Mouse (Mus musculus): ENCODE measurements at regions not wholly inside any gene's neighbourhood (a gene's known extent, or its start where the extent isn't known, plus 50 kb on each side); places are given as distances from the start of the nearest gene placed in this dataset.

GRCm38 (mm10) chr1:181287166-181287565 is 65.3 kb upstream of the Cnih3 start:
- Histone ChIP-seq H3K4me3 (no peak overlapping the region), H3K27ac (no peak overlapping the region)
- no peak for TF ChIP-seq CTCF (IDR thresholded peaks at IDR 0.05)
- no peak for DNase-seq
- intact Hi-C loops (cut with DNase I): no loop called here

DNA sequence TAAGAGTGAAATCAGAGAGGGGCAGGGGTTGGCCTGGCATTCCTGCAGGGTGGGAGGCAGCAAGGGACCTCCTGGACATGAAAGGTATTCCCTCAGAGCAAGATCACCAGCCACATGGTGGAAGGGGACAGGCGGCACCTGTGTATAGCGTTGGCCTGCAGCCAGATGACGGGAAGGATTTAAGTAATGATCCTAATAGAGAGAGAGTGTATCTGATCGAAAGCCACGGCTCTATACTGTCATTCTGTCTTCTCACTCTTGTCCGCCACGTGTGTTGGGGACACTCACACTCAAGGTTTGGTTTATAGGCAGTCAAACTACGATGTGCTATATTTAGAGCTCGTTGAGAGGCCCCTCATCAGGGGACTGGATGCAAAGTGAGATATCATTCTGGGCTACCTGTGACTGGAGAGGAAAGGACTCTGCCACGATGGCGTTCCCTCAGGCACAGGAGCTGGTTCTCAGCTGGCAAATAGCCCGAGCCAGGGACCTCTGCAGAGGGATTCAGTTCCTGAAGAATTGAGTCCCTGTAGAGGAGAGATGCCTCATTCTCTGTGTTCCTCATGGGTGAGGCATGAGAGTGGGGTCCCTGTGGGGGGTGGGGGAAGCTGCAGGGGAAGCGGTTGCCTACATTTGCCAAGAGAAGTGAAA is 62.9 kb upstream of the Cnih3 start:
- no peak for TF ChIP-seq CTCF (IDR thresholded peaks at IDR 0.05)
- no peak overlapping the region for H3K4me3 ChIP-seq
- DNase-seq: no peak
- intact Hi-C loops (cut with DNase I): no loop called here
- no peak overlapping the region for H3K27ac ChIP-seq

GRCm38 (mm10) chr1:181291202-181291601 is 61.2 kb upstream of the Cnih3 start:
- Histone ChIP-seq H3K27ac (no peak overlapping the region), H3K4me3 (no peak overlapping the region)
- no peak for DNase-seq
- TF ChIP-seq CTCF (IDR thresholded peaks at IDR 0.05): no peak
- intact Hi-C loops (cut with DNase I): no loop called here

GRCm38 (mm10) chr1:181291966-181292365 is 60.5 kb upstream of the Cnih3 start:
- no peak for TF ChIP-seq CTCF (IDR thresholded peaks at IDR 0.05)
- intact Hi-C loops (cut with DNase I): no loop called here
- H3K27ac ChIP-seq: no peak overlapping the region

DNA sequence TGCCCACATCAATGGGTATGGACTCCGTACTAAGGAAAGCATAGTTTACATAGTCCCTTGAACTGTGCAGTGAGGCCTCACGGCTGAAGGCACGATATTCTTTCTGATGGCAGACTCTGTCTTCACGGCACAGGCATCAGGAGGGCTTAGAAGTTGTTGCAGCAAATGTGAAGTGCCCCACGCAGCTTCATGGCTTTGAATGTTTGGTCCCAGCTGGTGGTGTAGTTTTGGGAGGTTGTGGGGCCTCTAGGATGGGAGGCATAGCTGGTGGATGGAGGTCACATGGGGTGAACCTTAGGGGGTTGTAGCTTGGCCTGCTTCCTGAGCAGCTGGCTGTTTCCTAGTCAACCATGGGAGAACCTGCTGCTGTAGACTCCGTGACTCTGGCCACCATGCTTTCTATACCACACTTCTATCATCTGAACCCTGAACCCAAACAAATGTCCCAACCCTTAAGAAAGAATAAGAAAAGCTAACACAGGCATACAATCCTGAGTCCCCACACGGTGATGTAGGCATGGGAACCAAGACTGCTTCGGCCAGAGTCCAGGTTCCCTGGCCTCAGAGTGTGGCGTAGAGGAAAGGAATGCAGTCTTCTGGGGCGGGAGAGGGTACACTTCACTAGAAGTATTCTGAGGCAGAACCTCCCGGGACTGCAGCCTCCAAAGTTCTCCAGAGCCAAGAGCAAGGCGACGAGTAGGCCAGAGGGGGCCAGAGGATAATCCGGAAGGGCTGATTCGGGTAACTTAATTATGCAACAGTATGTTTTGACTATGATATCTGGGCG is 59.2 kb upstream of the Cnih3 start:
- intact Hi-C loops (cut with DNase I): no loop called here

More at GRCm38 (mm10) chr1:181291966-181292365, 60.5 kb upstream of the Cnih3 start:
- H3K4me3 ChIP-seq: no peak overlapping the region
- DNase-seq: no peak

DNA sequence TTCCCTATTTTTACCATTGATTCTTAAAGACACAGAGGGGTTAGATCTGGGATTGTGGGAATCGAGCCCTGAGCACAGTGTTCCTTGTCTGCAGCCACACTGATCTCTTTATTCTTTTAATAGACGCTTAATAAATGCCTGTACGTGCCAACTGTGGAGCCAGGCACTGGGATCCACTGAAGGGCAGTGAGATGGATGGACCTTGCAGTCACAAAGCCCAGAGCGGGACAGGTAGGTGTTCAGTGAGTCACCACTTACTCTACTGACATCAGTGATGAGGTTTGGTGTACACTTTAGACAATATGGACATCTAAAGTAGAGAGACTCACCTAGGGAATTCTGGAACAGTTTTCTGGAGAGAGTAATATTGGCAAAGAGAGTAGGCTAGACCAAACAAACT is 56.8 kb upstream of the Cnih3 start:
- no peak for DNase-seq
- intact Hi-C loops (cut with DNase I): no loop called here
- H3K27ac ChIP-seq: no peak overlapping the region
- no peak for TF ChIP-seq CTCF (IDR thresholded peaks at IDR 0.05)
- no peak overlapping the region for H3K4me3 ChIP-seq

More for the DNA sequence above, 59.2 kb upstream of the Cnih3 start:
- no peak for TF ChIP-seq CTCF (IDR thresholded peaks at IDR 0.05)
- Histone ChIP-seq H3K27ac (no peak overlapping the region), H3K4me3 (no peak overlapping the region)
- DNase-seq: no peak

GRCm38 (mm10) chr1:181298063-181298462 is 54.4 kb upstream of the Cnih3 start:
- intact Hi-C loops (cut with DNase I): no loop called here
- H3K4me3 ChIP-seq: no peak overlapping the region
- no peak for DNase-seq
- no peak overlapping the region for H3K27ac ChIP-seq
- TF ChIP-seq CTCF (IDR thresholded peaks at IDR 0.05): no peak

- intact Hi-C loops (cut with DNase I): no loop called here
- H3K27ac ChIP-seq: no peak overlapping the region
- DNase-seq: no peak
- H3K4me3 ChIP-seq: no peak overlapping the region
- TF ChIP-seq CTCF (IDR thresholded peaks at IDR 0.05): no peak
Measured at GRCm38 (mm10) chr1:181299075-181299665, 53.3 kb upstream of the Cnih3 start.

- no peak for TF ChIP-seq CTCF (IDR thresholded peaks at IDR 0.05)
- intact Hi-C loops (cut with DNase I): no loop called here
- DNase-seq: no peak
- Histone ChIP-seq H3K4me3 (no peak overlapping the region), H3K27ac (no peak overlapping the region)
Measured at GRCm38 (mm10) chr1:181299826-181300225, 52.6 kb upstream of the Cnih3 start.

DNA sequence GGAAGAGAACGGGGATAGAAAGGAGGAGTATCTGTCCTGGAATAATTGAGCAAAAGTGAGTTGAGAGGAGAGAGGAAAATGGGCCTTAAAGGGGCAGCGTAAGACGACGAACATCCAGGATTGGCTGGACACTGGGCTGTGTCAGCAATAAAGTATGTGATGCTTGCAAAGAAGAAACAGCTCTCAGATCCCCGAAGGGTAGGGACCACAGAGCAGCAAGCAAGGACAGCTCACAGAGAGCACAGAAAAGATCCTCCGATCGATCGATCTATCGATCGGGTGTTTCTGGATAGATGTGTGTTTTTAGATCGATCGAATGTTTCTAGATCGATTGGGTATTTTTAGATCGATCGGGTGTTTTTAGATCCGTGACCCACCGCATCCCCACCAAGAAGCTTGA is 50.3 kb upstream of the Cnih3 start:
- no peak for DNase-seq
- TF ChIP-seq CTCF (IDR thresholded peaks at IDR 0.05): no peak
- Histone ChIP-seq H3K27ac (no peak overlapping the region), H3K4me3 (no peak overlapping the region)
- intact Hi-C loops (cut with DNase I): no loop called here

Data from gastrocnemius, adult 2 months (tissue).